Comparison of ENCODE assay signal across 12 mouse cellular contexts in the genomic region with DNA sequence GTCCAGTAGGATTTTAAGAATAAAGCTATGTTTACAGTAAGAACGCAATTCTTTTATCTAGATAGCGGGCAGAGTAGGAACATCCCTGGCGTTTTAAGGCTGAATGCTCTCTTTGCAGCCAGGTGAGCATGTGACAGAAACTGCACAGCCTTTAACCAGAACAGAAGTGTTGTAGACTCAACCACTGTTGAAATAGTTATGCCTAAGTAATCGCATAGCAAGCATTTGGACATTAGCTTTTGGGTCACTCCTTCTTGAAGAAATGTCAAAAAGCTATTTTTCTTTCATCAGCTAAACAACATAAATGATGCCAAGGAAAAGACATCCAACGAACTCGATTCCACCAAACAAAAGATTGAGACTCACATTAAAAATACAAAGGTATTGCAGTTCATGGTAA.
DNase-seq lines count a peak whose midpoint lies in the region; ATAC-seq lines count a peak whose summit lies in the region.
"Had no signal": no experiment of that assay in that cellular context is flagged by ENCODE, and none has a peak within 500 bp of the region (broad histone marks: within the 10 kb centered on the region; RNA-seq: fewer than 3 reads in every experiment).

No protein-coding gene starts in this region.

- WGBS in kidney, embryonic 15.5 days = 45% methylated on average over 6 of the region's 6 CpGs
- 59% methylated on average over 6 of the region's 6 CpGs for WGBS in forebrain, embryonic 11.5 days
- WGBS in hindbrain, embryonic 16.5 days = 21% methylated on average over 6 of the region's 6 CpGs
- 51% methylated on average over 6 of the region's 6 CpGs for WGBS in neural tube, embryonic 12.5 days

- H3K9ac ChIP-seq in kidney, embryonic 15.5 days = no peak overlapping the region
- no peak overlapping the region for H3K9ac ChIP-seq in forebrain, embryonic 11.5 days (ENCODE audit: low read length)
- peak overlapping the region; percentile 36 for H3K9ac ChIP-seq in hindbrain, embryonic 16.5 days (ENCODE audit: low read depth, low read length)
- peak overlapping the region; percentile 38; the same call in 1 of the 2 replicates for H3K9ac ChIP-seq in neural tube, embryonic 12.5 days
- H3K9ac ChIP-seq: liver, postnatal 0 days had no signal

- H3K27ac ChIP-seq in kidney, embryonic 15.5 days = peak overlapping the region; percentile 54
- no peak overlapping the region for H3K27ac ChIP-seq in forebrain, embryonic 11.5 days (ENCODE audit: low read depth, low read length)
- peak overlapping the region; percentile 42 for H3K27ac ChIP-seq in hindbrain, embryonic 16.5 days (ENCODE audit: low read depth, low read length)
- no peak overlapping the region for H3K27ac ChIP-seq in neural tube, embryonic 12.5 days
- H3K27ac ChIP-seq: left cerebral cortex, adult 2 months had no signal

- H3K9me3 ChIP-seq in kidney, embryonic 15.5 days (replicated peaks) = no peaks in the 10 kb centered on the region
- H3K9me3 ChIP-seq in forebrain, embryonic 11.5 days (ENCODE audit: control insufficient read depth, low read length) = no peaks in the 10 kb centered on the region
- H3K9me3 ChIP-seq in hindbrain, embryonic 16.5 days (ENCODE audit: control insufficient read depth, low read length) = no peaks in the 10 kb centered on the region
- no peaks in the 10 kb centered on the region for H3K9me3 ChIP-seq in neural tube, embryonic 12.5 days

- DNase-seq in kidney, adult 9 months = no peak
- DNase-seq in forebrain, embryonic 11.5 days (ENCODE audit: low spot score) = no peak
- DNase-seq in left cerebral cortex, adult 18-20 months (ENCODE audit: low spot score in 2 of 2) = no peak
- DNase-seq in layer of hippocampus, adult 11-12 months (ENCODE audit: low spot score) = no peak
- DNase-seq in layer of hippocampus, postnatal 25 days (ENCODE audit: extremely low spot score in 1 of 2, low spot score in 1 of 2) = no peak
- DNase-seq: cerebellum, adult 11 months; liver, postnatal 0 days; thymus, postnatal 4 days had no signal

- H3K4me2 ChIP-seq in kidney, embryonic 15.5 days = peak overlapping the region; percentile 49
- H3K4me2 ChIP-seq in forebrain, embryonic 11.5 days (ENCODE audit: low read depth, low read length, severe bottlenecking) = peak overlapping the region; percentile 37; the same call in 1 of the 2 replicates
- peak overlapping the region; percentile 55 for H3K4me2 ChIP-seq in hindbrain, embryonic 16.5 days (ENCODE audit: low read length)
- peak overlapping the region; percentile 51 for H3K4me2 ChIP-seq in neural tube, embryonic 12.5 days (replicated peaks)

- H3K4me1 ChIP-seq in kidney, embryonic 15.5 days = peaks cover 8% of the 10 kb centered on the region
- H3K4me1 ChIP-seq in forebrain, embryonic 11.5 days (replicated peaks; ENCODE audit: control insufficient read depth, insufficient read depth, low read length) = peaks cover 6% of the 10 kb centered on the region; the same call in 1 of the 2 replicates
- H3K4me1 ChIP-seq in hindbrain, embryonic 16.5 days (ENCODE audit: control insufficient read depth, insufficient read depth, low read depth, low read length) = peaks cover 6% of the 10 kb centered on the region
- H3K4me1 ChIP-seq in neural tube, embryonic 12.5 days = peaks cover 10% of the 10 kb centered on the region

- H3K4me3 ChIP-seq in kidney, embryonic 15.5 days (replicated peaks) = 0 out of 2 replicates have a peak overlapping the region, but pooled peaks have one; percentile 6
- H3K4me3 ChIP-seq in forebrain, embryonic 11.5 days (ENCODE audit: low read depth, low read length) = no peak overlapping the region
- peak overlapping the region; percentile 15 for H3K4me3 ChIP-seq in hindbrain, embryonic 16.5 days (ENCODE audit: low read length)
- H3K4me3 ChIP-seq in neural tube, embryonic 12.5 days = no peak overlapping the region
- H3K4me3 ChIP-seq: left cerebral cortex, adult 2 months had no signal

- 0 out of 2 replicates have a peak, but pooled peaks have one; percentile 2 for ATAC-seq in kidney, embryonic 15.5 days (replicated peaks; ENCODE audit: low FRiP score)
- ATAC-seq in forebrain, embryonic 11.5 days (replicated peaks; ENCODE audit: low FRiP score) = no peak
- no peak; the same call in 1 of the 2 replicates for ATAC-seq in hindbrain, embryonic 16.5 days
- no peak for ATAC-seq in neural tube, embryonic 12.5 days (ENCODE audit: low FRiP score, low read depth)
- ATAC-seq: liver, postnatal 0 days had no signal

- H3K27me3 ChIP-seq in kidney, embryonic 15.5 days = no peaks in the 10 kb centered on the region
- H3K27me3 ChIP-seq in forebrain, embryonic 11.5 days (ENCODE audit: control insufficient read depth, insufficient read depth, low read length) = no peaks in the 10 kb centered on the region
- H3K27me3 ChIP-seq in hindbrain, embryonic 16.5 days (replicated peaks; ENCODE audit: control insufficient read depth, insufficient read depth, low read length) = no peaks in the 10 kb centered on the region
- H3K27me3 ChIP-seq in neural tube, embryonic 12.5 days (replicated peaks) = no peaks in the 10 kb centered on the region

- no peaks in the 10 kb centered on the region for H3K36me3 ChIP-seq in kidney, embryonic 15.5 days
- no peaks in the 10 kb centered on the region for H3K36me3 ChIP-seq in forebrain, embryonic 11.5 days (ENCODE audit: control insufficient read depth, insufficient read depth, low read length)
- no peaks in the 10 kb centered on the region for H3K36me3 ChIP-seq in hindbrain, embryonic 16.5 days (ENCODE audit: control insufficient read depth, insufficient read depth, low read length)
- H3K36me3 ChIP-seq in neural tube, embryonic 12.5 days = no peaks in the 10 kb centered on the region

Comparison
In these comparisons a context has a peak if more than half of its experiments do, and no peak if none do; other contexts are left out.
1. H3K27ac ChIP-seq: peak in kidney, embryonic 15.5 days (single experiment) and hindbrain, embryonic 16.5 days (single experiment); none in forebrain, embryonic 11.5 days (single experiment) and neural tube, embryonic 12.5 days (single experiment).
2. H3K4me3 ChIP-seq: peak in kidney, embryonic 15.5 days (single experiment) and hindbrain, embryonic 16.5 days (single experiment); none in forebrain, embryonic 11.5 days (single experiment) and neural tube, embryonic 12.5 days (single experiment).
3. H3K9ac ChIP-seq: peak in hindbrain, embryonic 16.5 days (single experiment) and neural tube, embryonic 12.5 days (single experiment); none in kidney, embryonic 15.5 days (single experiment) and forebrain, embryonic 11.5 days (single experiment).
4. Peak in every context shown above with its lines, with median percentiles within 50 percentile points of each other: H3K4me2 ChIP-seq.